Mouse (Mus musculus) ES-E14 (cell line): Measurements from ENCODE around the gene Dnhd1.

Source experiments
- CHD2 ChIP-seq: IDR thresholded peaks from 2 replicates; pipeline ENCODE4 v1.6.1; 2014; ENCODE audit warnings: mild to moderate bottlenecking, low read depth, low read length, inconsistent platforms
- HCFC1 ChIP-seq: IDR thresholded peaks from 2 replicates; pipeline ENCODE4 v1.6.1; 2012; ENCODE audit warnings: low read length, inconsistent platforms, borderline replicate concordance; ENCODE audit not compliant: insufficient read depth
- MAFK ChIP-seq: IDR thresholded peaks from 2 replicates; pipeline ENCODE4 v1.6.1; 2014; ENCODE audit warnings: mild to moderate bottlenecking, low read depth, low read length, inconsistent platforms; ENCODE audit not compliant: insufficient read depth
- ZC3H11A ChIP-seq: IDR thresholded peaks from 2 replicates; pipeline ENCODE4 v1.6.1; 2012; ENCODE audit warnings: low read depth, mild to moderate bottlenecking, inconsistent platforms, low read length, borderline replicate concordance

DNA sequence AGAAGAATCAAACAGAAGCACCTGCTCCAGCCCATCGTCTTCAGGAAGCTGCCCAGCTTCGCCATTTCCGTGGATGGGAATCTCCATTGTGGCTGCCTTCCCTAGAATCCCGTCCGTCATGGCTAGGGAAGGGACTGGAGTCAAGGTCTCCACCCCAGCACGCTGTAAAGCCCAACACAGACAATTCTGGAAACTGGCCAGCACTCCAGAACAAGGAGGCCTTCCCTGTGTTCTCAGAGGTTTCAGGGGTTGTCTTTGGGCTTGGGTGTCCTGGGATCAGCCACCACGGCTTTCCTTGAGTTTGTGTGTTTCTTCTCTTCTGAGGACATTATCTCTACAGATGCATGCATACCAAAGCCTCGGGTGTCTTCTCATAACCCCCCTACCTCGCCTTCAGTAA is 11.3 kb upstream of the Dnhd1 start:
- no peak for TF ChIP-seq HCFC1
- no peak for TF ChIP-seq MAFK
- TF ChIP-seq ZC3H11A, result no peak
- TF ChIP-seq CHD2, result no peak
